Mouse (Mus musculus) gastrocnemius, adult 8-10 months (tissue): ENCODE measurements around the gene Son. TPM values are rescaled to one million over a fixed set of nuclear protein-coding genes. Genes with fewer than 3 reads are reported as not detected.

Experiments used
- DNase-seq, 2 experiments: peaks; one replicate each; pipeline ENCODE4 v3.0.0; 2022; ENCODE audit warnings: low spot score in 2 of 2
- total RNA-seq, 4 experiments: library from RNA; stranded (reverse); gene quantifications; 2 replicates each; pipeline ENCODE4 v1.2.4; 2022

The Son gene
- 100 to 1,000 TPM in 2 of 4 experiments, 10 to 100 TPM in 2; 86.2 to 107 (median 101) TPM for total RNA-seq

- DNase-seq: peak; percentile 92 to 96
Measured at GRCm38 (mm10) chr16:91647461-91648219, at the start of gene Son. Gene Son, plus strand, starts transcription at chr16:91647506.

DNA sequence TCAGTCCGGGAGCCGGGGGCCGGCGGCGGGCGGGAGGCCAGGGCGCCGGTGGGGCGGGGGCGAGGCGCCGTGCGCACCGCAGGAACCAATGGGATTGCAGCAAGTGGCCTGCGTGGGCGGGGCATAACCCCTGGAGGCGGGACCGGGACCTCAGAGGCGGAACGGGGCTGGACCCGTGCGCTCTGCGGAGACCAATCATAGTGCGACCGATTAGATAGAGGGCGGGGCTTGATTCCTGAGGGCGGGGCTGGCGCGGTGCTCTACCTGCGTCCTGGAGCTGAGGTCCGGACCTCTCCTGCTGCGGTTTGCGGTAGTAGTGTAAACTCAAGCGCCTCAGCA lies 49.7 kb upstream of the Son start, which contains the start of gene Tmem50b:
Gene Tmem50b (minus strand): TSS at position 129 of the 339 bp plus-strand sequence.
- peak; percentile 98 to 99 for DNase-seq

GRCm38 (mm10) chr16:91599242-91599641 lies 48.1 kb upstream of the Son start:
- DNase-seq: no peak

GRCm38 (mm10) chr16:91601081-91601480 lies 46.2 kb upstream of the Son start:
- DNase-seq: no peak

DNA sequence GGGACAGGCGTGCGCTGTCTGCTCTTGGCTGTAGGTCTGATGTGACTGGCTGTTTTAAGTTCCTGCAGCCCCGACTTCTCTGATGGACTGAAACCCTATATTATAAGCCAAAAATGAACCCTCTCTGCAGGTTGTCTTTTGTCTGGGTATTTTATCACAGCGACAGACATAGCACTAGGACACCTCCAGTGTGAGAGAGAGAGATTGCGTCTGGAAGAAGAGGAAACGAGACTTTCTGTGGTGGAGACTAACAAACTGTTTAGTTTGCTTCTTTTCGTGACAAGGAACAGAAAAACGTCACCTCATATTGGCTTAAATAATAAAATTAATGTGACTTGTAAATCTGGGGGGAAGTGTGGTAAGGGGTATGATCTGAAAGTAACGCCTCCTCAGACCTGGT lies 45.6 kb upstream of the Son start:
- DNase-seq: no peak

GRCm38 (mm10) chr16:91605156-91605555 lies 42.1 kb upstream of the Son start:
- no peak for DNase-seq

GRCm38 (mm10) chr16:91606958-91607357 lies 40.3 kb upstream of the Son start:
- DNase-seq: no peak

GRCm38 (mm10) chr16:91609501-91610245 lies 37.6 kb upstream of the Son start:
- peak in 1 of 2 experiments; percentile 15 for DNase-seq

DNA sequence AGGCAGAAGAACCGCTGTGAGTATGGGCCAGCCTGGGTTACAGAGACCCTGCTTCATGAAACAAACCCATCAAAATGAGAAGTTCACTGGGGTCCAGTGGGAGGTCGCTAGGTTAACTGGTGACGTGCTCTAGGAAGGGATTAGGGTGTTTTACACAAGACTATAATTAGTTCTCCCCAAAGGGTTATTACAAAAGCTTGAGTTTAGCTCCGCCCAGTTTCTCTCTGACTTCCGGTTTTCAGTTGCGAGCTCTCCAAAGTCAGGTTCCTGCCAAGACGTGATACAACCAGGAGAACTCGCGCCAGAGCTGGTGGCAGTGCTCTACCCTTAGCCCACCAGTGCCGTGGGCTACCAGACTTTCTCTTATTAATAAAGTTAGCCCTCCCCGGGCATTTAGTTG lies 36.1 kb upstream of the Son start:
- no peak for DNase-seq

DNA sequence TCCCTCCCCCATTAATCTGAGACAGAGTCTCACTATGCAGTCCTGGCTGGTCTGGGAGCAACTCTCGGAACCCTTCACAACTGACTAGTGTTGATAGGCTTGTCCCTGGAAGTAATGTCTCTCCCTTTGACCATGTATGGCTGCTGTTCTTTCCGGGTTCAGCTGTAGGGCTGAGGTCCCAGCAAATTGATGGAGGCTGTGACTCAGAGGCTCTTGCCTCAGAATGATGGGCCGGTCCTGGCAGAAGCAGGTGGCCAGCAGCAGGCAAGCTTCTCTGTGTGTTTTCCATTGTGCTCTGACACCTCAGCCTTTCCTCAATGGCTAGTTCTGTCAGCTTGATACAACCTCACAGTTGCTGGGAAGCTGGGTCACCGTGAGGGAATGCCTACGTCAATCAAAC lies 34.8 kb upstream of the Son start:
- no peak for DNase-seq

- no peak for DNase-seq
Measured at GRCm38 (mm10) chr16:91614552-91614951, 32.8 kb upstream of the Son start.

DNA sequence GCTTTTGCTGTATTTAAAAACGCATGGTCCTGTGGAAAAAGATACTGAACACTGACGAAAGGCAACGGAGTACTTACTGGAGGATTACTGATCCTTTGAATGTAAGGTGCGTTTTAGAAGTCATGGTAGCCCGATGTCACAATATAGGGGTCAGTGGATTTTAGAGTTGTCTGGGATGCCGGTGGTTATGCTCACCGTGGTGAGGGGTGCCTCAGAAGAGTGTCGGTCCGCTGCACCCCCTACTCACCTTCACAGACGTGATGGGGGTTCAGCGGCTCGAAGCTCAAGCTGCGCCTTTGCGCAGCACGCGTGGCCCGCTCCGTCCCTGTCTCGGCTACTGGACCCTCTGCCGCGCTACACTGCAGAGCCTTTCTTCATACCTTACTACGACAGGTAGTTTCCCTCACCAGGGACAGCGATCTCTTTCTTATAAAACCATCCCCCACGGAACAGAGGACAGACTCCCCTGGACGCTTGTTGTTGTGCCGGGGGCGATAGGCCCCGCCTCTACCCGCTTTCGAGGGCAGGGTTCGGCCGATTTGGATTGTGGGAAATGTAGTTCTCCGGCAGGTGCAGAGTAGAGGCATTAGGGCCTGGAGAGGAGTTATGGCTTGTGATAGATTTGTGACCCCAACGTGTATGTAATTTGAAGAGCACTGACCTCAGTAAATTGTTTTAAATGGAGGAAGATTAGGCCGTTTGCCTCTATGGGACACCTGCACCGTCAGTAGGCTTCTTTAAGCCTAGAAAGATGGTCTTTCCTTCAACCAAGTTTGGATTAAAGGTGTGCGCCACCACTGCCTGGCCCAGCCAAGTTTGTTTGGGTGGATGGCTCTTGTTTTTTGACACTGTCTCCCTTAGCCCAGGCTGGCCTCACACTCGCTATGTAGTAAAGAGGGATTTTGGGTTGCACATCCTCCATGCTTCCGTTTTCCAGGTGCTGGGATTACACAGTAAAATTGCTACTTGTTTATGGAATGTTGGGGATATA lies 28.5 kb upstream of the Son start, which contains the start of gene Dnajc28:
Gene Dnajc28 (minus strand): TSS at position 516 of the 991 bp plus-strand sequence.
- DNase-seq: peak; percentile 46 to 66

- DNase-seq: no peak
Measured at GRCm38 (mm10) chr16:91620185-91620584, 27.1 kb upstream of the Son start.

DNA sequence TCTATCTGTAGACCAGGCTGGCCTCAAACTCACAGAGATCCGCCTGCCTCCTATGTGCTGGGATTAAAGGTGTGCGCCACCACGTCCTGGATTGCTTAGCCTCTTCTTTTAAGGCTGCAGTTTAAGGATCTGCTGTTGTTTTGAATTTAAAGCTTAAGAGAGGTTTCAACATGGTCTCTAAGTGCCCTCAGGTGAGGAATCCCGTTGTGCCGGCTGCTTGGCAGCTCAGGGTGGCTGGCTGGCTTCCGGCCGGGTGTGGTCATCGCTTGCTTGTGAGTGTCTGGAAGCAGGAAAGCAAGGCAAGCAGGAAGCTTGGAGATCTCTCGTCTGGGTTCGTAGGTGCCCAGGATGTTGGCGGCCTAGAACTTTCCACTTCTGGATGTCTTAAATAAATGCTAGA lies 26.3 kb upstream of the Son start:
- DNase-seq: no peak

DNA sequence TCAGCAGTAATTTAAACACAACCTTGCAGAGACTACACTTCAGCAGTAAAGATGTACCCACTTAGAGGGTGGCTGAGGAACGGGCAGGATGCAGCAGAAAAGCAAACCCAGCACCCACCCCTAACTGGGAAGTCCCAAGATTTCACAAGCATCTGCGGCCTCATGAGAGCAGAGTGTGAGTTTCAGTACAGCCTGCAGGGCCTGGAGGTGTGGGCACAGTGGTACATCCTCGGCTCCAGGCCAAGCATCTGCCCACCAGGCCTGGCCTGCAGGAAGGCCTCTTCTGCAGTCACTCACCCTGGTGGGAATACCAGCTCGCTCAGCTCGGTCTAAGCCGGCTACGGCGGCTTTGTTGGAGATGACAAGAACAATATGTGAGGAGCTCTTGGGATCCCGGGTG lies 24.2 kb upstream of the Son start:
- no peak for DNase-seq

- no peak for DNase-seq
Measured at GRCm38 (mm10) chr16:91627831-91628230, 19.5 kb upstream of the Son start.

- DNase-seq: no peak
Measured at GRCm38 (mm10) chr16:91628673-91629072, 18.6 kb upstream of the Son start.

DNA sequence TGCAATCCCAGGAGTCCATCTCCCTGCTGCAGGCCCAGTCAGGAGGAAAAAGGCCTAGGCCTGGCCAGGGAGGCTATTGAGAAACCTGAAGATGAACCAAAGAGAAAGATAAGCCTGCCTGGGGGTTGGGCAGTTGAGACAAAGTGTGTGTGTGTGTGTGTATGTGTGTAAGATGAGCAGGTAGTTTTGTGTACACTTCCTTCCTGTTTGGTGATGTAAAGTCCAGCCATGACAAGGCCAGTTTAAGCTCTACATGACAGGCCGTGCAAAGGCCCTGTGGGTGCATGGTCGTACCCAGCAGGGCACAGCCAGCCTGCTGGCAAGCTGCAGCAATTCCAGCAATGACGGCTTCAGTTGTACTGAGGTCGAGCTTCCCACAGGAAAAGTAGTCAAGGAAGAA lies 17.6 kb upstream of the Son start:
- DNase-seq: no peak

DNA sequence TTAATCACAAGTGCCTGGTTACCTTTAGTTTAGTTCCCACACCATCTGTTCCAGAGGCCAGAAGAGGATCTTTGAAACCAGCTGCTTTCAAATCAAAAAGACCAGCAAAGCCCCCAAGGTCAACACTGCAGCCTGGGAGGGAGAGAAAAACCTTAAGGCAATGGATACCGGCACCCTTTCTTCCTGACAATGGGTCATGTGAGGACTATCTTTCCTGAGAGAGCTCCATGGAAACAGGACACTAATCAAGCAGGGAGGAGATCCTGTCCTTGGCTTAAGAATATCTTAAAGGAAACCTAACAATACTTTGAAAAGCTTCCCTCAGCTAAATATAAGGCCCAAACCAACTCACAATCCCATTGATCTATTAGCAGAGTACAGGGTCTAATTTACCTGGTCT lies 16.7 kb upstream of the Son start:
- DNase-seq: no peak

GRCm38 (mm10) chr16:91632439-91632838 lies 14.9 kb upstream of the Son start:
- no peak for DNase-seq

DNA sequence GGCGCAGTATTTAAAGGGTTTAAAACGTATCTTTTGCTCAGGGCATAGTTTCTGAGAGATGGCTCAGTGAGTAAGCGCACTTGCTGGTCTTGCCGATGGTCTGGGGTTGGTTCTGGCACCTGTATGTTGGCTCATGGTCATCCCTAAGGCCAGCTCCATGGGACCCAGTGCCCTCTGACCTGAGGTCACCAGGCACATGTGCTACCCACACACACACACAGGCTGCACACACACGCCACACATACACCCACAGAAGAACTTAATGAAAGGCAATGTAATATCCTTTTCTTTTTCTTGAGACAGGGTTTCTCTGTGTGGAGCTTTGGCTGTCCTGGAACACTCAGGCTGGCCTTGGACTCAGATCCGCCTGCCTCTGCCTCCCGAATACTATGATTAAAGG lies 14.4 kb upstream of the Son start:
- DNase-seq: no peak

DNA sequence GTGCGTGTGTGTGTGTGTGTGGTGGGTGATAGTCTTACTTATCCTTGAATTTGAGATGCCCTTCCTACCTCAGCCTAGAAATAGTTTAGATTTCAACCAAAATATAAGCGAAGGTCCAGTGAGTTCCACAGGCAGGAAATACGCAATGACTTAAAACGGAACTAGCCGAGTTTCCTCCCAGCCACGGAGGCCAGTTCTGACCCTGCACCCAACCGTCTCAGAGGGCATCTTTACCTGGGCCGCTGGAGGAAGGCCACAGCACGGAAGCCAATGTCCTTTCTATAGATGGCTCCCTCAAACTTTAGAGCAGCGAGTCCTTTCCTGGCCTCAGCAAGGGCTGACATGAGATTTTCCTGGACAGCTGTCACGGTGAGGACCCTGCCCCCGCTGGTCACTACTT lies 13.7 kb upstream of the Son start:
- DNase-seq: no peak
